Mouse (Mus musculus) olfactory bulb, adult 2 months (tissue): ENCODE results near the gene Bmp7.

Experiments
- CTCF ChIP-seq: fragments of 200-500 bp; IDR thresholded peaks from 2 replicates; pipeline ENCODE4 v1.5.1; 2012; ENCODE audit warnings: low read depth, mild to moderate bottlenecking, low read length, moderate library complexity; ENCODE audit not compliant: insufficient read depth
- POLR2A ChIP-seq: fragments of 200-500 bp; IDR thresholded peaks from 2 replicates; pipeline ENCODE4 v1.6.1; 2012; ENCODE audit warnings: mild to moderate bottlenecking, low read depth, low read length, moderate library complexity; ENCODE audit not compliant: insufficient read depth

GRCm38 (mm10) chr2:172857048-172857447, 83.1 kb downstream of the Bmp7 start:
- no peak for TF ChIP-seq CTCF
- no peak for TF ChIP-seq POLR2A
